Mouse (Mus musculus) adrenal gland, postnatal 14 days (tissue): ENCODE measurements at regions not wholly inside any gene's neighbourhood (a gene's known extent, or its start where the extent isn't known, plus 50 kb on each side); places are given as distances from the start of the nearest gene placed in this dataset.
A peak's percentile ranks its signal among the peaks of the same experiment; 100 is the strongest.

Experiments
- DNase-seq: peaks from one replicate; pipeline ENCODE4 v3.0.0; 2021; ENCODE audit warnings: mixed read lengths

- no peak for DNase-seq
Observed at GRCm38 (mm10) chr4:45587202-45587601, 54.9 kb upstream of the Shb start.

- no peak for DNase-seq
Observed at GRCm38 (mm10) chr4:45586310-45586709, 54.0 kb upstream of the Shb start.

- no peak for DNase-seq
Observed at GRCm38 (mm10) chr4:45585188-45585820, 53.0 kb upstream of the Shb start.

- DNase-seq: peak; percentile 2
Observed at GRCm38 (mm10) chr4:45583966-45584365, 51.7 kb upstream of the Shb start.

GRCm38 (mm10) chr4:45582496-45582895, 50.2 kb upstream of the Shb start:
- no peak for DNase-seq
